Mouse (Mus musculus) small intestine, adult 2 months (tissue): ENCODE data around the gene AW146154.

Experiments used
- CTCF ChIP-seq: fragments of 200-500 bp; IDR thresholded peaks from 2 replicates; pipeline ENCODE4 v1.5.1; 2012; ENCODE audit warnings: low read depth, mild to moderate bottlenecking, control low read depth, inconsistent platforms, low read length, moderate library complexity, mixed read lengths; ENCODE audit not compliant: insufficient replicate concordance, insufficient read length; ENCODE audit errors: extremely low read depth
- POLR2A ChIP-seq: fragments of 200-500 bp; IDR thresholded peaks from 2 replicates; pipeline ENCODE4 v1.6.1; 2012; ENCODE audit warnings: low read depth, mild to moderate bottlenecking, control low read depth, inconsistent platforms, low read length, moderate library complexity

DNA sequence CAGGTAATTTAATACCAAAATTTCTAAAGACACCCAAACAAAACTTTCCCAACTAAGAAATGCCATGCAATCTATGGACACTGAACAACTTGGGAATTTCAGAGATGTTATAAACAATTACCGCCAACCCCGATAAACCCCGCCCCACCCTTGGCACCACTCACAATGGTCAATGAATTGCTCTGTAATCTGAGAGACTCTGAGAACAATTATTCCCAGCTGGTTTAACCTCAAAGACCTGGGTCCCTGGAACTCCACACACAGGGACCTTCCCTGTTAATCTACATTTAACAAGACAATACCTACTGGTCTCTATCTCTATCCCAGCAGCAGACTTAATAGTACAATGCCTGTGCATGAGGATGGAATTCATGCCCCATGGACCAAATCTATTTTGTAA, 13.0 kb upstream of the AW146154 start:
- TF ChIP-seq POLR2A, result no peak
- no peak for TF ChIP-seq CTCF
